Mouse (Mus musculus): ENCODE measurements around the gene Klf9. TPM values are rescaled to one million over a fixed set of nuclear protein-coding genes. Genes with fewer than 3 reads are reported as not detected.
A peak's percentile ranks its signal among the peaks of the same experiment; 100 is the strongest.
"Not testable (repeated sequence)": the region's sequence is repeated elsewhere in the genome, so short reads cannot be mapped to it uniquely, and the experiment has no call there.

Klf9 gene
- total RNA-seq, 2 experiments from 2014 or later, result 67.7 to 119 TPM

DNA sequence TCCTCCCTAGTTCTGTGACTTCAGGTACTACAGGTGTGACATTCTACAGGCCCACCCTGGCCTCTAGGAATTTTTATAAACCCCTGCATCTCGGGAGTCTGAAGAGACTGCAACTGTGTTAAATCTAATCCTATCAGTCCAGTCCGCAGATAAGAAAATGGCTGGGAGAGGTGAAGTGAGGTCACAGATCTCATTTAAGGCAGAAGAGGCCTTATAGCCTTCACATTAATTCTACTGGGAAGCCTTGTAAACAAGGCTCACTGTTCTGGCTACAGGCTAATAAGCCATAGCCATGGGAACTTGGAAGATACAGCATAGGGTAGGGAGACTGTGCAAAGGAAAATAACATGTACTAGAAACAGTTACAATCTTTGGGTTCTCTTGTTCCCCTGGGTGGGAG is 3.7 kb upstream of the Klf9 start:
- intact Hi-C loops (cut with DNase I), result no loop called here
- no peak for DNase-seq

DNA sequence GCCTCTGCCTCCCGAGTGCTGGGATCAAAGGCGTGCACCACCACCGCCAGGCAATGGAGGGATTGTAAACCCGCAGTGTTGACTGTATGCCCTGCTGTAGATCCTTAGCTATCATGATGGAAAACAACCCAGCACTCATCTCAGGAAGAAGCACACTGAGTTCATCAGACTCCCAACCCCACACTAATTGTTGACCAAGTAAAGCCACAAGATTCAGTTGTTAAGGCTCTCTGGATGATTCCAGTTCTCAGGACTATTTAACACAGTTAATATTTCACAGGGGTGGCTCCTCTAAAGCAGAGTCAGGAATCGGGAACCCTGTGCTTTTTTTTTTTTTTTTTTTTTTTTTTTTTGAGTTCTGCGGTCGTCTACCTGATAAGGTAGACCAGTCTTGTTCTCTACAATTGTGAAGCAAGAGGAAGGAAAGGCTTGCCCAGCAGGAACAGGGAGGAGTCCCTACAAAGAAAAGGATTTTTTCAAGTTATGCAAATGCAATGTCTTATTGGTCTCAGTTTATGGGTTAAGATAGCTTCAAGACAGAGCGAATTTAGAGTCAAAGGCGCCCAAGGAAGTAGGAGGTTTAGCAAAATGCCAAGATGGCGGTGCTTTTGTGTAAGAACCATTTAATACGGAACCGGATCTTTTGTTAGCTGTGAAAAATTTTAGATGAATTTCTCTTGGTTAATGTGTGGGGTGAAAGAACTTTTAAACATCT is 1.1 kb upstream of the Klf9 start:
- intact Hi-C loops (cut with DNase I), result loop anchor here (5.0 kb wide), 1 partner anchor 87 kb away; no protein-coding TSS in a partner anchor
- peak in 1 of 2 experiments; percentile 60 for DNase-seq

DNA sequence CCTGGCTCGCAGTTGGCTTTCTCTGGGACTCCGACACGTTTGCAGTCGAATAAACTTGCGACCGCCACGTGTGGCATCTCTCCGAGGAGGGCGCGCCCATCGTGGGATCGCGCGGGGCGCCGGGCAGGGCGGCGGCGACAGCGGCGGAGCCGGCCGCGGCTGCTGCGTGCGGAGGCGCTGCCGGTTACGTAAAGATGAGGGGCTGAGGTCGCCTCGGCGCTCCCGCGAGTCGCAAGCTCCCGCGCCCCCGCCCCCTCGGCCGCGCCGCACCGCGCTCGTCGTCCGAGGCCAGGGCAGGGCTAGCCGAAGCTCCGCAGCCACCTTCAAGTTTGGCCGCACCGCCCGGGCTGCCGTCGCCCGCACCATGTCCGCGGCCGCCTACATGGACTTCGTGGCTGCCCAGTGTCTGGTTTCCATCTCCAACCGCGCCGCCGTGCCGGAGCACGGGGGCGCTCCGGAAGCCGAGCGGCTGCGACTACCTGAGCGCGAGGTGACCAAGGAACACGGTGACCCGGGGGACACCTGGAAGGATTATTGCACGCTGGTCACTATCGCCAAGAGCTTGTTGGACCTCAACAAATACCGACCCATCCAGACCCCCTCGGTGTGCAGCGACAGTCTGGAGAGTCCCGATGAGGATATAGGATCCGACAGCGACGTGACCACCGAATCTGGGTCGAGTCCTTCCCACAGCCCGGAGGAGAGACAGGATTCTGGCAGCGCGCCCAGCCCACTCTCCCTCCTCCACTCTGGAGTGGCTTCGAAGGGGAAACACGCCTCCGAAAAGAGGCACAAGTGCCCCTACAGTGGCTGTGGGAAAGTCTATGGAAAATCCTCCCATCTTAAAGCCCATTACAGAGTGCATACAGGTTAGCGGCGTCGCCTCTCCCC is 610 bp downstream of the Klf9 start:
- intact Hi-C loops (cut with DNase I), result loop anchor here (5.0 kb wide), 1 partner anchor 86 kb away; no protein-coding TSS in a partner anchor
- peak; percentile 90 to 91 for DNase-seq

DNA sequence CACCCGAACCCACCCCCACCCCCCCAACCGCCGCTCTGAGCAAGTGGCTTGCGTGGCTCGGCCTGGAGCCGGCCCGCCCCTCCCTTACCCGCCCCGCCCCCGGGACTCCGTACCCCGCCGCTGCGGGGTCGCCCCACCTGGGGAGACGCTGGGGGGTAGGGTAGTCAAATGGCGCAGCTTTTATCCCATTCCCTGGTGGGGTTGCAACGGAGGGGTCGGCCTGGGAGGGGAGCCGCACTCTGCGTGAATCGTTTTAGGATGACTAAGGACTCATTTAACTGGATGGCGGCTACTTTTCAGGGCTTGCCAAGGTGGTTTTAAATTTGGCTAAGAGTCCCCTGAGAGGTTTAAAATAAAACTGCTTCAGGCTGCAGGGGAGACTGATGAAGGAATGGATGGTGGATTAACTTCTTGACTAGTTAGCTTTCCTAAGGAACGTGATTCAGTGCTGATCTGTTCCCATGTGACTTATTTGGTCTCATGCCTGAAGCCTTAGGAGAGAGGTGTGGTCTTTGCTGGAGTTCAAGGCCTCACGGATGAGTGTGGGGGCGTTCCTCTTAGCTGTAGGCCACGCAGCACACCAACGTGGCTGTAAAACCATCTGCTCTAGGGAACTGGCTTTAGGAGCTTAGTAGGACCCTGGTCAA is 1.5 kb downstream of the Klf9 start:
- intact Hi-C loops (cut with DNase I), result loop anchor here (5.0 kb wide), 1 partner anchor 85 kb away; no protein-coding TSS in a partner anchor
- peak; percentile 66 to 70 for DNase-seq

DNA sequence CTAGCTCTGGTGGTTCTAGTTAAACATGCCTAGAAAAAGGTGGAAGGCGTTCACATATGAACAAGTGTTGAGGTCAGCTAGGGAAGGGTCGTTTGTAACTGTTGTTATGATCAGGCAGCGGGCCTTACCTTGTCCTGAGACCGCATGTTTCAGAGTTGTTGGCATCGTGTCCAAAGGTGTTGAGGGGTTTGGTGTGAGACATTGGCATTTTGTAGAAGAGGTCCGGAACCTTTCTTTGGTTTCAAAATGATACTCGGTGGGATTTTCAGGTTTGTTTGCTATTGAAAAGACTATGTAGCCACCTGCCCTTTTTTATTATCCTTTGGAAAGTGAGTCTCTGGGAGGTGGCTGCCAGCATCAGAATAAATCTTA is 2.0 kb downstream of the Klf9 start:
- intact Hi-C loops (cut with DNase I), result loop anchor here (5.0 kb wide), 1 partner anchor 84 kb away; no protein-coding TSS in a partner anchor
- DNase-seq, result no peak

DNA sequence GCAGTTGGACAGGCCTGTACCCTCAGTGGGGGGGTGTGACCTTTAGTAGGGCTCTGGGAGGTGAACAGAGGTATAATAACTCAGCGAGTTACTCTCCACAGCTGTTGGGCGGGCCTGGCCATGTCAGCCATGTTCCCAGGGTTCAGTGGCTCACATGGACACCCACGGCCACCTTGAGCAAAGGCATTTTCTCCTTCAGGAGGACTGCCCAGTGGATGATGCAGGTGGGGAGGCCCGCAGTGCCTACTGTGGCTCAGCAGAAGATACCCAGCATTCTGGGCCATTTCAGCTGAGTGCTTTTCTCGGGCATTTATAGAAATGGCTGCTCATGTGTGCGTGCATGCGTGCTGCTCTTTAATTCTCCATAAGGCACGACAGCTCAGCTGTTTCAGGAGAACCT is 2.5 kb downstream of the Klf9 start:
- intact Hi-C loops (cut with DNase I), result loop anchor here (5.0 kb wide), 1 partner anchor 84 kb away; no protein-coding TSS in a partner anchor
- DNase-seq, result peak; percentile 54 to 57

DNA sequence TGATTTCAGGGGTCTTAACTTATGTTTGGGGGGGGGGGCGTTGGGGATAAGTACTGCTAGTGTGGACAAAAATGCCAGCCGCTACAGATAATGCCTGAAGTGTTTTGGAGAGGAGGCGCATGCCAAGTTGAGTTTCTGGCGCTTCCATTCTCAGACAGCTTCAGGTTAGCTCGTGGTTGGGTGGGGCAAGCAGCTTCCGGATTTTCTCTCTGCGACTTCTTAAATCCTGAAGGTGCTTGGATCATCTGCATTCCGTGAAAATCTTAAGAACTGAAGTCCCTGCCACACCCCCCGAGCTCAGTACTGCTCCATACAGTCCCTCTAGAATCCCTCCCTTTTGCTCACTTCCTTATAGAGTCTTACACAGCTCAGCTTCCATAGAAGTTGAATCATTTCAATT is 3.0 kb downstream of the Klf9 start:
- intact Hi-C loops (cut with DNase I), result loop anchor here (5.0 kb wide), 1 partner anchor 83 kb away; no protein-coding TSS in a partner anchor
- DNase-seq, result peak; percentile 38 to 41

DNA sequence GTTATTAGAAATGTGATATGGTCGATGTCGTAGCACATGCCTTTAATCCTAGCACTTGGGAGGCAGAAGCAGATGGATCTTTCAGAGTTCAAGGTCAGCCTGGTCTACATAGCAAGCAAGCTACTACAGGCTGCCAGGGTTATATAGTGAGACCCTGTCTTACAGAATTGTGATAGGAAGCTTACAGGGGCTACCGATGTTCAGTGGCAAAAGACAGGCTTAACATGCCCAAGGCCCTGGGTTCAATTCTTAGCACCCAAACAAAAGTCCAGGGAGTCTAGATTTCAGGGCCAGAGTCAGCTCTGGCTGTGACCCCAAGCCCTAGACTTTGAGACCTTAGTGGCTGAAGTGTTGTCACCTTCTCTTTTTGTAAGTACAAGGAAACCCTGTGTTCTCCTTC is 4.1 kb downstream of the Klf9 start:
- intact Hi-C loops (cut with DNase I), result no loop called here
- no peak for DNase-seq

DNA sequence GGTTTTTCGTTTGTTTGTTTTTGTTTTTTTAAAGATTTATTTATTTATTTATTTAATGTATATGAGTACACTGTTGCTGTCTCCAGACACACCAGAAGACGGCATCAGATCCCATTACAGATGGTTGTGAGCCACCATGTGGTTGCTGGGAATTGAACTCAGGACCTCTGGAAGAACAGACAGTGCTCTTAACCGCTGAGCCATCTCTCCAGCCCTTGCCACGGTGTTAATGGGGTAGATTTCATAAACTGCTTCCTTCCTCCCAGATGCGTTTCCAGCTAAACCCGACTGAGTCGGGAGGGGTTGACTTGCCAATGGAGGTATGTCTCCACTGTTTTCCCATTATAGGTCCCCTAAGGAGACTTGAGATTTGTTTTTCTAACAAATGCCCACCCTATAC is 4.5 kb downstream of the Klf9 start:
- intact Hi-C loops (cut with DNase I); DNase-seq: not testable (repeated sequence)

DNA sequence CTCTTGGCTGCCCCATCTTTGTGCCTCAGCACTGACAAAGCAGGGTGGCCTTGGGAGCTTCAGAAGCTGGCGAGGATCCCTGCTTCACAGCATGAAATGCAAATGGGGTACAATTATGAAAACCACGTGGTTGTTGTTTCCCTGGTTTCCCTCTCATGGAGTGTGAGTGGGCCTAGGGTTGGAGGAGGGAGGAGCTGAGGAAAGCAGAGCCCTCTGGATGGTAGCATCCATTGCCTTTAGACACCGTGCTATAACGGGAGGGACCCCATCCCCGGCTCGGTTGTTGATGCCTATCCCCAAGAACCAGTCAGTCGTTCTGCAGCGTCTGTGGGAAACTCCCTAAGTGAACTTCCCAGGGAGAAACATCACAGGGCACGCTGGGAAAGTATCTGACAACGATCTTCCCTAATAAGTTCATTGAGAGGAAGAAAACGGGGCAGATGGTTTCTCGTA is 5.4 kb downstream of the Klf9 start:
- DNase-seq, result no peak
- intact Hi-C loops (cut with DNase I), result no loop called here

DNA sequence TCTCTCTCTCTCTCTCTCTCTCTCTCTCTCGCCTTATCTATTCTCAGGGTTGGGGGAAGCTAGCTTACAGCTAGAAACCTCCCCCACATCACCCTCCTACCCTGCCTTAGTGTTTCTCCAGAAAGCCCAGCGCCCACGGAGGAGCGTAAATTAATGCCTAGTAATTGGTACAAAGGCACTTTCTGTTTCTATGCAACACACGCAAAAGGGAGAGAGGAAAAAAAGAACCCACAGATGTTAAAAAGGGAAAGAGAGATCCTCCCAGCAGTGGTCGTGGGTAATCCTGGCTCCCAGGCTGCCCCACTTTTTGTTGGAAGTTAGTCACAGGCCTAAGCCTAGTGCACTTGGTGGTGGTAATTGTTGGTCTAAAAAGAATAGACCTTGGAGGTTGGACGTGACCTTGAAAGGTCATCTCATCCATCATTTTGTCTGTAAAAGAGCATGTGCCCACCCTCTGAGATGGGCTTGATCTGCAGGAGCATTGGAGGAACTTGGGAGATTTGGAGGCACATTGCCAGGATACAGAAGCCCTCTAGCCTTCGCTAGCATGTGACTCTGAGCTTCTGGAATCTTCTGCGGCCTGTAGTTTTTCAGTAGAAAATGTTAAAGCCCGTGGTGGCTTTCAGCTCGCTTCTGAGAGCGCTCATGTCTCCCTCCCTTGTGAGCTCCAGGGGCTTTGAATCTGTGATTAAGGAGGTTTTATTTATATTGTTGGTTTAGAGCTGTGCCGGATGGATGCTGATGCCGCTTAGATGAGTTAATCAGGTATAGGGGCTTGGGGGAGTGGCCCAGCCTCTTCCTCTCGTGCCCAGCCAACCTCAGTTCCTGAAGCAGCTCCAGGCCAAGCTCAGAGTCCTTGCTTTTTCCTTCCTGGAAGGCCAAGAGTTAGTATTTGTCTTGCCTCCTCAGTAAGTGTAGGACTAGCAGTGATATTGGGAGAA is 6.3 kb downstream of the Klf9 start:
- intact Hi-C loops (cut with DNase I), result no loop called here

DNA sequence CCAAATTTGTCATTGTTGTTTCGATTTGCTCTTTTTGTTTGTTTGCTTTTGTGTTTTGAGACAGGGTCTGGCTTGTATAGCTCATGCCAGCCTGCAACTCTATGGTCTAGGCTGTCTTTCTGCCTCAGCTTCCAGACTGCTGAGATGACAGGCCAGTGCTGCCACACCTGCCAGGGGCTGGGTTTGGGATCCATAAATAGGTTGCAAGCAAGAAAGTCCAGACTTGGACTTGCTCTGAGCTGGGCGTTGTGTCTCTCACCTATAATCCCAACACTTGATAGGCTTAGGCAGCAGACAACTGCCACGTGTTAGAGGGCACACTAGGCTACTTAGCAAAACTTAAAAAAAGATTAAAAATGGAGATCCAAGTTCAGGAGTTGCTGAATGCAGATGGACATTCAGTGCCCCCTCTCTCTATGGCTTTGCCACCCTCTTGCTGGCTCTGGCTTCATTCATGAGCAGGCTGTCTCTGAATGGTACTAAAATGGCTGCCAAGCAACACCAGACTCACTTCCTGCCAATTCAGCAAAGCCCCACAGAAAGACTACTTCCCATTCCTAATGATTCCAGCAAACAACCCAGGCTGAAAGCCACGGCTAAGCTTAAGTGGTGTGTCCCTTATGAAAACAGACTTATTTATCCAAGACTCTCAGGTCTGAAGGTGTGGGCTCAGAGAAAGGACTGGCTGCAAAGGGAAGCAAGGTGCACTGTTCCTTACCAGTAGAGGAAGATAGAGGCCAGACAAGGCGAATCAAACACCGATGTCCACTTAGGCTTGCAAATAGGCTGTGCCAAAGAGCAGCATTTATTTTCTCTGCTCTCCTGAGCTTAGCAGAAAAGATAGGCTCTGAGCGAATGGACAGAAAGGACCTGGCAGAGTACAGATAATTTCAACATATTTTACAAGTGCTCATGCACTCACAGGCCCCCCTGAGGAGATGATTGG is 8.7 kb downstream of the Klf9 start:
- intact Hi-C loops (cut with DNase I), result loop anchor here (5.0 kb wide), 1 partner anchor 142 kb away; no protein-coding TSS in a partner anchor

More for the DNA sequence above, 6.3 kb downstream of the Klf9 start:
- DNase-seq, result no peak

DNA sequence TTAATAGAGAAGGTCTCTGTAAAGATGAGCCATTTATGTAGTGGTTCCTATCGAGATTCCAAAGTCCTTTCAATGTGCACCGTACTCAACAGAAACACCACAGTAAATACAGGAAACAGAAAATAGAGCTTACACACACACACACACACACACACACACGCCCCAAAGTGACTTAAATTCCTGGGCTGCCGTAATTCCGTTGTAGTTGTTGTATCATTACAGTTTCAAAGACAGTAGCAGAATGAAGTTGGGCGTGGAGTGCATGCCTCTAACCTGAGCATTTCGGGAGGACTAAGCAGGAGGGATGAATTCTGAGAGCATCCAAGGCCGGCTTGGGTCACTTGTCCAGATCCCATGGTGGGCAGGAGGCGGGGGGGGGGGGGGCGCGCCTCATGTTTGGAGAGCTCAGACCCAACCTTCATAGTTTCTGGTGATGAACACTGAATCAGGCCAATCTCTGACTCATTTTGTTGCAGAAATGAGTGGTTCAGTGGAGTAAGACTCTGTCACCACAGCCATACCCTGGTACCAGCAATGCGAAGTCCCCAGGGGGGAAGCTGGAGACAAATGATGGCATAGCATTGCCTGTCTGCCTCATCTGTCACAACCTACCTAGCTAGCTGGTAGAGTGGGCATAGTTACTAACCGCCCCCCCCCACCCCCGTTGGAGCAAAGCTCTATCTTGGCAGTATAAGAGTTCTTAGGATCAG is 9.7 kb downstream of the Klf9 start:
- intact Hi-C loops (cut with DNase I), result loop anchor here (5.0 kb wide), 1 partner anchor 143 kb away; no protein-coding TSS in a partner anchor
- no peak for DNase-seq

More for the DNA sequence above, 8.7 kb downstream of the Klf9 start:
- peak in 1 of 2 experiments; percentile 41 for DNase-seq

DNA sequence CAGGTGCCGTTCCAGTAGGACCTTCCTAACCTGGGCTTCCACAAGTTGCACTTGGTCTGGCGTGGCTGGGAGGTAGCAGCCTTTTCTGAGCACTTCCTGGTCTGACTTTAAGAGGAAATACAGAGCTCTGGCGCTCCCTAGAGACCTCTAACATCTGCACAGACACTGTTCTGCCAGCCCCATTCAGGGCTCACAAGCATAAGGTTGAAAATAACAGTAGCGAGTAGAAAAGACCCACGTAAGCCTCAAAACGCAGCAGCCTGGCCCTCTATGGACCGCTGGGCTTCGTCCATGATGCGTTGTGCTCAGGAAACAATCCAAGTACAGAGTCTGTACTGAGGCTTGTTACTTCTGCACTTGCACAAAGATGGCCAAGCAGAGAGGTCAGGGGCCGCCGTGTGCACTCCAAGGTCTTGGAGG is 10.6 kb downstream of the Klf9 start:
- intact Hi-C loops (cut with DNase I), result loop anchor here (2.0 to 5.0 kb wide), 2 partner anchors 144 to 211 kb away; no protein-coding TSS in a partner anchor
- DNase-seq, result peak; percentile 75 to 78

DNA sequence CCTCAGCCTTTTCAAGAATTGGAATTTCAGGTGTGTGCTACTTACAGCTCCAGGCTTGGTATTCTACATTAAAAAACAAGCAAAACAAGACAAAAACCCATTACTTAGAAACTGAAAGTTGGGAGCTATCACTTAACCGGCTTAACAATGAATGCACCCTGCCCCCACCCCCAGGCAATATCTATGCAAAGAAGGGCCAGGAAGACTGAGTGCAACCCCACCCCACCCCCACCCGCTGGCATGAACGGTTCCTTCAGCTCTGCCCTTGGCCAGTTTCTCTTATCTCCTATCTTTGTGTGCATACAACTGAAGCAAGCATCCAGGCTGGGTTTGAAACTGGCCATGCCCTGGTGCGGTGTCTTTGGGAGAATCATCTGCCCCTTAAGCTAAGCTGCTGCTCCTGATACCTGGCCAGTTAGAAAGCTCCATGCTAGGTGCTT is 11.2 kb downstream of the Klf9 start:
- DNase-seq, result no peak
- intact Hi-C loops (cut with DNase I), result loop anchor here (2.0 to 5.0 kb wide), 2 partner anchors 145 to 211 kb away; no protein-coding TSS in a partner anchor

DNA sequence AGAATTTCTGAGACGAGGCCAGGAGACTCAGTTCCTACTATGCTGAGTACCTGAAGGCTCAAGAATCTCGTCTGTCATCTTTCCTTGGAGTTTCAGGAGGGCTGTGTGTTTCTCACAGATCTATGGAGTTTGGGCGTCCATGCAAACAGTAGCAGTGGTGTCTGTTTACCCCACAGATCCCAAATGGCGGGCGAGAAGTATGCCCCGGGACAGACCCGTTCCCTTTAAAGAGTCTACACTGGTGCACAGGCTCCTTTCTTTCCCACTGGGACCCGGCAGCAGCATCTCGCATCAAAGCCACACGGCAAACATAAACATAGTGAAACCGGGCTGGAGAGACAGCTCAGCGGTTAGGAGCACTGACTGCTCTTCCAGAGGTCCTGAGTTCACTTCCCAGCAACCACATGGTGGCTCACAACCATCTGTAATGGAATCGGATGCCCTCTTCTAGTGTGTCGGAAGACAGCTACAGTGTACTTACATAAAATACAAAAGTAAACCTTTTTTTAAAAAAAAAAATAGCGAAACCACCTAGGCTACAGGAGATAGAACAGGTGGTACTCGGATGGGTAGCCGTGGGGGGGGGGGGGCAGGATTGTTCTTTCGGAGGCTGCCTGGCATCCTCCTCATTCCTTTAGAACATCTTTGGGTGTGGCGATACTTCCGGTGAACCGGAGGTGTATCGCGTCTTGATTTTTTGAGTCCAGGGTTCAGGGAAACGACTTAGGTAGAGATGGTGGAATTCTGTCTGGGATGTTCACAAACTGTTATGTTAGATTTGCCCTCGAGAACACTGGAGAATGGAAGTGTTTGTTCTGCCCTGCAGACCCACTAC is 12.0 kb downstream of the Klf9 start:
- DNase-seq, result no peak
- intact Hi-C loops (cut with DNase I), result loop anchor here (2.0 to 5.0 kb wide), 2 partner anchors 146 to 212 kb away; no protein-coding TSS in a partner anchor
